Mouse (Mus musculus) adrenal gland, adult 18-20 months (tissue): Measurements from ENCODE around the gene Ankub1. TPM values are rescaled to one million over a fixed set of nuclear protein-coding genes. Genes with fewer than 3 reads are reported as not detected.

Experiments used
- DNase-seq, 2 experiments: peaks; one replicate each; pipeline ENCODE4 v3.0.0; 2021 to 2022; ENCODE audit warnings: low spot score in 2 of 2
- microRNA-seq, 2 experiments: library from miRNA; unstranded; fragments of <30 nt; microRNA quantifications; one replicate each; pipeline ENCODE4 v1.2.0; 2021; ENCODE audit warnings: borderline number of aligned reads in 2 of 2
- total RNA-seq, 2 experiments: library from RNA; stranded (reverse); gene quantifications; 1 replicate in 1 of 2; 2 replicates in 1 of 2; pipeline ENCODE4 v1.2.3; 2021

The Ankub1 gene
- total RNA-seq, 2 experiments from 2014 or later: not detected

- peak; percentile 93 to 96 for DNase-seq
Measured at GRCm38 (mm10) chr3:57651231-57651864, 41.3 kb downstream of the Ankub1 start, which contains the start of gene Commd2. TSS of gene Commd2 (minus strand) at chr3:57651715.

- no peak for DNase-seq
Measured at GRCm38 (mm10) chr3:57643191-57643590, 49.4 kb downstream of the Ankub1 start.

GRCm38 (mm10) chr3:57637596-57637995 is 55.0 kb downstream of the Ankub1 start:
- no peak for DNase-seq

- DNase-seq: no peak
Measured at GRCm38 (mm10) chr3:57634763-57635487, 57.7 kb downstream of the Ankub1 start.

- no peak for DNase-seq
Measured at GRCm38 (mm10) chr3:57626954-57627513, 65.6 kb downstream of the Ankub1 start.

- peak; percentile 61 to 68 for DNase-seq
Measured at GRCm38 (mm10) chr3:57625275-57625997, 67.2 kb downstream of the Ankub1 start.

- peak; percentile 27 to 33 for DNase-seq
Measured at GRCm38 (mm10) chr3:57619718-57620117, 72.9 kb downstream of the Ankub1 start.

- no peak for DNase-seq
Measured at GRCm38 (mm10) chr3:57615652-57616051, 76.9 kb downstream of the Ankub1 start.

- DNase-seq: no peak
Measured at GRCm38 (mm10) chr3:57612430-57612997, 80.1 kb downstream of the Ankub1 start.

GRCm38 (mm10) chr3:57611776-57612175 is 80.8 kb downstream of the Ankub1 start:
- no peak for DNase-seq

Small RNA genes within 50 kb of the gene (microRNA-seq; reads per million reads assigned to microRNA genes)
- gene Mir6377: 0 reads per million in 2 experiments

Other genes starting within 250 kb of the Ankub1 start
- 10 to 100 TPM; 31.5 to 36.7 TPM for gene Wwtr1, start 116.9 kb downstream of the Ankub1 start, total RNA-seq
- gene Commd2, start 41.1 kb downstream of the Ankub1 start, total RNA-seq: 10 to 100 TPM; 25.9 to 28.5 TPM
- 100 to 1,000 TPM in 1 of 2 experiments, 10 to 100 TPM in 1; 91.7 to 108 TPM for gene Rnf13, start 43.3 kb upstream of the Ankub1 start, total RNA-seq
- 10 to 100 TPM; 34.1 to 45.3 TPM for gene Pfn2, start 155.3 kb upstream of the Ankub1 start, total RNA-seq